Mouse (Mus musculus) midbrain, embryonic 12.5 days (tissue): Measurements from ENCODE around the gene Kdelr1. TPM values are rescaled to one million over a fixed set of nuclear protein-coding genes. Genes with fewer than 3 reads are reported as not detected.

Source experiments
- ATAC-seq: fragments of 200-750 bp; cut with Nextera tagmentation; 2 replicates; pipeline ENCODE4 v1.8.0; 2017; ENCODE audit warnings: low read depth, moderate TSS enrichment, moderate library complexity; ENCODE audit not compliant: low FRiP score
- H3K27ac ChIP-seq: fragments of 300-500 bp; sonication (generic); replicated peaks from 2 replicates; pipeline ENCODE4 v1.5.1; 2016; ENCODE audit warnings: mild to moderate bottlenecking
- H3K27me3 ChIP-seq: fragments of 300-500 bp; sonication (generic); 2 replicates; pipeline ENCODE4 v1.6.1; 2016; ENCODE audit warnings: mild to moderate bottlenecking
- H3K36me3 ChIP-seq: fragments of 300-500 bp; sonication (generic); 2 replicates; pipeline ENCODE4 v1.6.1; 2016
- H3K4me1 ChIP-seq: fragments of 300-500 bp; sonication (generic); 2 replicates; pipeline ENCODE4 v1.6.1; 2016
- H3K4me2 ChIP-seq: fragments of 300-500 bp; sonication (generic); replicated peaks from 2 replicates; pipeline ENCODE4 v1.6.1; 2016; ENCODE audit warnings: mild to moderate bottlenecking, moderate library complexity
- H3K4me3 ChIP-seq: fragments of 300-500 bp; sonication (generic); 2 replicates; pipeline ENCODE4 v1.5.1; 2016; ENCODE audit warnings: mild to moderate bottlenecking
- H3K9ac ChIP-seq: fragments of 300-500 bp; sonication (generic); replicated peaks from 2 replicates; pipeline ENCODE4 v1.6.1; 2016; ENCODE audit warnings: mild to moderate bottlenecking, moderate library complexity
- H3K9me3 ChIP-seq: fragments of 300-500 bp; sonication (generic); 2 replicates; pipeline ENCODE4 v1.6.1; 2016; ENCODE audit warnings: mild to moderate bottlenecking
- WGBS: fragments of 180-500 bp; shearing (Covaris S2); methylation state at CpG from one replicate; pipeline ENCODE4 v1.1.7; 2016; 5-methylcytosine and 5-hydroxymethylcytosine counted together
- polyA plus RNA-seq: library from polyadenylated mRNA; unstranded; fragments of >200 nt; fragmentation: Nextera tagmentation; extraction: Ambion mirVana; gene quantifications from 2 replicates; pipeline ENCODE4 v1.2.1, GENCODE M21; 2016

The Kdelr1 gene
- polyA plus RNA-seq, 1 experiment from 2014 or later = 54.6 TPM

DNA sequence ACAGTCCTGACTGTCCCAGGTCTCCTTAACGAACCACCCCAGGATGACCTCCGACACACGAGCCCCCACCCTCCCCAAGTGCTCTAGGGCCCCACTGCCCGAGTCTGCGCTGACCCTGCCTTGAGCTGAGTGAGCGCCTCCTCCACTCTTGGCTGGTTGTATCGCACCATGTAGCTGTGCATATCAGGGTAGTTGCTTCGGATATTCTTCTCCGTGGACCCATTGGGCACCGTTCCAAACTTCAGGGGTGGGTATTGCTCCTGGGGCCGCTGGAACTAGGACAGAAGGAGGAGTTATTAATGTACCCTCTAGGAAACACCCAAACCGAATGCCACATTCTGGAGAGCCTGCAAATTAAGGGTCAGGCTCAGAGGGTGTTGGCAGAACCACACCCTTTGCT is 19.5 kb upstream of the Kdelr1 start:
- Histone ChIP-seq H3K27me3 (peaks cover 26% of the 10 kb centered on the region), H3K27ac (no peak overlapping the region), H3K36me3 (no peaks in the 10 kb centered on the region), H3K4me3 (no peak overlapping the region), H3K4me1 (peaks cover 14% of the 10 kb centered on the region), H3K4me2 (no peak overlapping the region), H3K9me3 (no peaks in the 10 kb centered on the region), H3K9ac (no peak overlapping the region)
- ATAC-seq = no peak
- WGBS = 83% methylated on average over 12 of the region's 12 CpGs

DNA sequence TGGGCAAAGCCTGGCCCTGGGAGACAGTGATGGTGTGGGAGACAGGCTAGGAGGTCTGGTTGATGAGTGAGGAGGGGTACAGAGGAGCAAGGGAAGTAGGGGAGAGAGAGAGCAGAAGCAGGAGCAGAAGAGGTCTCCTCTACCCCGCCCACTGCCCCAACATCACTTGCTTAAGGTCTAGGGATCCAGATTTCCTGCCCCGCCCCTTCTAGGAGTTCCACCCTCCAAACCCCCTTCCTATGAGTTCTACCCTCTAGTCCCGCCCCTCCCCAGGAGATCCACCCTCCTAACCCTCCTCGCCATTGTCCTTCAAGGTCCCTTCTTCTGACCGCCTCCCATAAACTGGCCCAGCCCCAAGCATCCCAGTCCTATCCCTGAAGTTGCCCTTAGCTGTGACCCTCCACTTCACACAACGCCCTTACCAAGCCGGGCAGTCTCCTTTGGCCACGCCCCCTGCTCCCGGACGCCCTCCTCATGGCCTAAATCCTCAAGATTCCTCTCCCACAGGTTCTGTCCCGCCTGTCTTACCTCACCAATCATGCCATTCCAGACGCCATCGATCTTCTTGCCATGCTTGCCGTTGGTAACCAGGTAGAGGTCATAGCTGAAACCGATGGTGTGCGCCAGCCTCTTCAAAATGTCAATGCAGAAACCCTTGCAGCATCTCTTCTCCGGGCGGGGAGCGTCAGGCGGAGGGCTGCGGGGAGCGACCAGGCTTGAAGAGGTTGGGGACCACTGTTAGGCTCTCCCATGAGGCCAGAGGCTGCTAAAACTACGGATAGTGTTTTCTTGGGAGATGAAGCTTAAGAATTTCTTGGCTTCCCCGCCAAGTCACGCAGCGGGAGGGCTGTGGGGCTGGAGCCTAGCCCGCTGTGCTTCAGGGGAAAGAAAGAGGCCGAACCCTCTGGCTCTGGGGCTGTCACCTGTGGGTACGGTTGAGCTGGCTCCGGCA is 15.3 kb upstream of the Kdelr1 start:
- peaks cover 17% of the 10 kb centered on the region for H3K4me1 ChIP-seq
- H3K9ac ChIP-seq = peak overlapping the region; percentile 37
- no peaks in the 10 kb centered on the region for H3K9me3 ChIP-seq
- H3K36me3 ChIP-seq = no peaks in the 10 kb centered on the region
- H3K4me2 ChIP-seq = peak overlapping the region; percentile 55
- H3K27ac ChIP-seq = no peak overlapping the region
- peak; percentile 9; the same call in 1 of the 2 replicates for ATAC-seq
- WGBS = 2% methylated on average over 30 of the region's 30 CpGs
- peaks cover 43% of the 10 kb centered on the region for H3K27me3 ChIP-seq
- H3K4me3 ChIP-seq = peak overlapping the region; percentile 32

DNA sequence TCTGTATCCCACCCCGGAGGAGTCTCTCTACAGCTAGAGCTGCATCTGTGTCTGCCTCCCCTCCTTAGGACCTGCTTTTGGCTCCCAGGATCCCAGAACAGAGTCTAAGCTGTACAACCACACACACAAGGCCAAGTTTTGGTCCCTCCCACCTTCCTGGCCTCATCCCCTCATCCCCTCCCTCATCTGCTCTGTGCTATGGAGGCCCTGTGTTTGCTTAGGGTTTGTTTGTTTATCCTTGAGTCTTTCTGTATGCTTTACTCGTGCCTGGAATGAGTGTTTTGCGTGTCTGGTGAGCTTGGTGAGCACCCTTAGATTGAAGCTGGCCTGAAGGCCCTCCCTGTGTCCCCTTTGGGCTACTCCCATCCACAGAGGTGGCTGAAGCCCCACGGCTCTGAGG is 13.6 kb upstream of the Kdelr1 start:
- H3K9ac ChIP-seq = no peak overlapping the region
- H3K4me1 ChIP-seq = peaks cover 17% of the 10 kb centered on the region
- H3K27me3 ChIP-seq = peaks cover 46% of the 10 kb centered on the region
- no peak overlapping the region for H3K4me3 ChIP-seq
- H3K9me3 ChIP-seq = no peaks in the 10 kb centered on the region
- H3K4me2 ChIP-seq = no peak overlapping the region
- H3K36me3 ChIP-seq = no peaks in the 10 kb centered on the region
- WGBS = 59% methylated on average over 4 of the region's 4 CpGs
- H3K27ac ChIP-seq = no peak overlapping the region
- no peak for ATAC-seq

GRCm38 (mm10) chr7:45862804-45863203 is 9.8 kb upstream of the Kdelr1 start:
- H3K4me1 ChIP-seq = peaks cover 25% of the 10 kb centered on the region
- H3K9ac ChIP-seq = no peak overlapping the region
- no peak for ATAC-seq
- no peaks in the 10 kb centered on the region for H3K36me3 ChIP-seq
- H3K27ac ChIP-seq = no peak overlapping the region
- H3K4me3 ChIP-seq = no peak overlapping the region
- WGBS = 86% methylated on average over 7 of the region's 7 CpGs
- H3K4me2 ChIP-seq = no peak overlapping the region
- H3K9me3 ChIP-seq = no peaks in the 10 kb centered on the region
- peaks cover 50% of the 10 kb centered on the region for H3K27me3 ChIP-seq

DNA sequence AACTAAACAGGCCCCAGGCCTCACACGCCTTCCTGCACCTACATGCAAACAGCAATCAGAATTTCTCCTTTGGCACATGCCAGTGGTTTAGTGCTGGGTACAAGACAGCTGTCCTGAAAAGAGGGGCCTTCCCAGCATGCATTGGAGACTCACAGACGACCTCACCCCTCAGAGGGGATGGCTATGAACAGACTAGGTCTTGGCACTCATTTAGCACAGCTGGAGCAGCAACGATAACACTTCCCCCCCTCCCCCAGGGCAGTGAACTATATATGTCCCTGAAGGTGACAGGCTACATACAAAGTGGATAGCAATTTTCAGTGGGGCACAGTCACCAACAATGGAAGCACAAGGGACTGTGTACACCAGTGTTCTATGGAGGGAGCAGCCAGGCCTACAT is 8.1 kb upstream of the Kdelr1 start:
- H3K27ac ChIP-seq = no peak overlapping the region
- no peaks in the 10 kb centered on the region for H3K36me3 ChIP-seq
- H3K4me1 ChIP-seq = peaks cover 37% of the 10 kb centered on the region
- H3K27me3 ChIP-seq = peaks cover 50% of the 10 kb centered on the region
- 67% methylated on average over 3 of the region's 3 CpGs for WGBS
- no peak overlapping the region for H3K9ac ChIP-seq
- ATAC-seq = no peak
- no peaks in the 10 kb centered on the region for H3K9me3 ChIP-seq
- no peak overlapping the region for H3K4me2 ChIP-seq
- no peak overlapping the region for H3K4me3 ChIP-seq

GRCm38 (mm10) chr7:45865925-45866910 is 6.4 kb upstream of the Kdelr1 start:
- H3K9me3 ChIP-seq = no peaks in the 10 kb centered on the region
- peaks cover 46% of the 10 kb centered on the region for H3K4me1 ChIP-seq
- peak overlapping the region; percentile 55 for H3K27ac ChIP-seq
- peak overlapping the region; percentile 66 for H3K4me3 ChIP-seq
- H3K4me2 ChIP-seq = peak overlapping the region; percentile 77
- H3K36me3 ChIP-seq = no peaks in the 10 kb centered on the region
- H3K27me3 ChIP-seq = peaks cover 66% of the 10 kb centered on the region
- peak; percentile 72 for ATAC-seq
- WGBS = under 1% methylated on average over 91 of the region's 117 CpGs
- H3K9ac ChIP-seq = peak overlapping the region; percentile 79

GRCm38 (mm10) chr7:45867871-45868270 is 4.7 kb upstream of the Kdelr1 start:
- Histone ChIP-seq H3K4me1 (peaks cover 46% of the 10 kb centered on the region), H3K4me3 (0 out of 2 replicates have a peak overlapping the region, but pooled peaks have one; percentile 66)
- ATAC-seq = no peak

DNA sequence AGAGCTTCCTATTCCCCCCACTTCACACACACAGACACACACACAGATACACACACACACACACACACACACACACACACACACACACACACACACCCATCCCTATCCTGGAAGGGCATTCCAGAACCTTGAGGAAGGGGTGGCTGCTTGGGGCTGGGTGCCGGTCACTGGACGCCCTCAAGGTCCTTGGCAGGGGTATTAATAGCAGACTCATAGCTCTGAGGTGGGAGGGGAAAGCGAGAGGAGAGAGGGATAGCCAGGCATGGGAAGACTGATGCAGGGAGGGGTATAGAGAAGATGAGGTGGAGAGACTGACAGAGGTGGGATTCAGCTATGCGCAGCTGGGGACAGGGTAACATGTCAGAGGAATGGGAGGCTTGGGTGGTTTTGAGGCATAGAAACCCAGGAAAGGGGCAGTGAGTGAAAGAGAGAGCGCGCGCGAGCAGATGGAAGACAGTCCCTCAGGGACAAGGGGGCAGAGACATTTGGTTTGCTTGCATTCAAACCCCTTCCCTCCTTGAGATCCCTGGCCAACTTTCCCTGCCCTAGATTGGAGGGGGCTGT is 3.4 kb upstream of the Kdelr1 start:
- Histone ChIP-seq H3K9me3 (no peaks in the 10 kb centered on the region), H3K4me2 (peak overlapping the region; percentile 53), H3K4me3 (peak overlapping the region; percentile 34), H3K36me3 (peaks cover 3% of the 10 kb centered on the region; the same call in 1 of the 2 replicates), H3K9ac (no peak overlapping the region), H3K4me1 (peaks cover 54% of the 10 kb centered on the region), H3K27me3 (peaks cover 65% of the 10 kb centered on the region), H3K27ac (no peak overlapping the region)
- 14% methylated on average over 8 of the region's 8 CpGs for WGBS
- ATAC-seq = no peak

More at GRCm38 (mm10) chr7:45867871-45868270, 4.7 kb upstream of the Kdelr1 start:
- no peaks in the 10 kb centered on the region for H3K9me3 ChIP-seq
- peaks cover 68% of the 10 kb centered on the region for H3K27me3 ChIP-seq
- peak overlapping the region; percentile 79; the same call in 1 of the 2 replicates for H3K9ac ChIP-seq
- H3K4me2 ChIP-seq = peak overlapping the region; percentile 77
- no peaks in the 10 kb centered on the region for H3K36me3 ChIP-seq
- H3K27ac ChIP-seq = no peak overlapping the region
- 3% methylated on average over 2 of the region's 2 CpGs for WGBS

GRCm38 (mm10) chr7:45869787-45870186 is 2.8 kb upstream of the Kdelr1 start:
- WGBS = 3% methylated on average over 14 of the region's 14 CpGs
- Histone ChIP-seq H3K4me3 (peak overlapping the region; percentile 34), H3K9me3 (no peaks in the 10 kb centered on the region), H3K9ac (peak overlapping the region; percentile 58), H3K27ac (no peak overlapping the region), H3K36me3 (peaks cover 9% of the 10 kb centered on the region; the same call in 1 of the 2 replicates), H3K27me3 (peaks cover 63% of the 10 kb centered on the region), H3K4me2 (peak overlapping the region; percentile 53), H3K4me1 (peaks cover 58% of the 10 kb centered on the region)
- ATAC-seq = no peak

- H3K27ac ChIP-seq = no peak overlapping the region
- WGBS = 2% methylated on average over 30 of the region's 30 CpGs
- ATAC-seq = no peak
Measured at GRCm38 (mm10) chr7:45870282-45871058, 2.1 kb upstream of the Kdelr1 start.

More at GRCm38 (mm10) chr7:45870282-45871058, 2.1 kb upstream of the Kdelr1 start:
- peak overlapping the region; percentile 34 for H3K4me3 ChIP-seq
- no peaks in the 10 kb centered on the region for H3K9me3 ChIP-seq
- H3K9ac ChIP-seq = peak overlapping the region; percentile 58
- peaks cover 60% of the 10 kb centered on the region for H3K4me1 ChIP-seq
- H3K27me3 ChIP-seq = peaks cover 63% of the 10 kb centered on the region
- peak overlapping the region; percentile 53 for H3K4me2 ChIP-seq
- H3K36me3 ChIP-seq = peaks cover 14% of the 10 kb centered on the region
